23 mouse cellular contexts compared by ENCODE assay signal in the genomic region with DNA sequence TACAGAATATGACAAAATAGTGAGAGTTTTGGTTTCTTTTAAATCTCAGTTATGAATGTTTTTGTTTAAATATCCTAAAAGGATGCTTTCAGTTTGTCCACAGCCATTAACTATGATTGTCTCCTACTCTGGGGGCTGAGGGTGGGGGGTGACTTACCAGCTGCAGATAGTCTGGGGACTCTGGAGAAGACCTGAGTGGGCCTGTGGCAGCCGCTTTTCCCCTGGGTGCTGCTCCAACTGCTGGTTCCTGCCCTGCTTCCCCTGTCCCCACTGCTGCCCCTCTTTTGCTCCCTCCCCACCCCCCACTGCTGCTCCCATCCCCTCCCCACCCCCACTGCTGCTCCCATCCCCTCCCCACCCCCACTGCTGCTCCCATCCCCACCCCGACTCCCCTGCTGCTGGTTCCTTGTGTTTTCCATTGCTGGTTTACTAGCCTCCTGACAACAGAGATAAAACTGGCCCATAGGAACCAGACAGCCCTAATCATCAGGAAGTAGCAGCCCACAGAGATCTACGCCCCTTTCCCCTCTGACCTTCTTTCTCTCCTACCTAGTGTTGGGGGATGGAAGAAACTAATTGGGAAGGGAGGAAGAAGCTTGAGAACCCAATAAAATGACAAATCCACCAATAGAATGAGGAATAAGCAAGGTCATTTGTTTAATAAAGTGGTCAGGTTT. TPM values are rescaled to one million over a fixed set of nuclear protein-coding genes. Genes with fewer than 3 reads are reported as not detected.
DNase-seq lines count a peak whose midpoint lies in the region; ATAC-seq and TF ChIP-seq lines count a peak whose summit lies in the region.
"Had no signal": no experiment of that assay in that cellular context is flagged by ENCODE, and none has a peak within 500 bp of the region (broad histone marks: within the 10 kb centered on the region; RNA-seq: fewer than 3 reads in every experiment).

No protein-coding gene starts in this region.

- H3K27me3 ChIP-seq in liver, embryonic 12.5 days (replicated peaks), result no peaks in the 10 kb centered on the region
- no peaks in the 10 kb centered on the region for H3K27me3 ChIP-seq in liver, postnatal 0 days (ENCODE audit: insufficient read depth, low read length)
- H3K27me3 ChIP-seq in stomach, postnatal 0 days (ENCODE audit: control insufficient read depth, insufficient read depth, low read length), result no peaks in the 10 kb centered on the region
- H3K27me3 ChIP-seq: forebrain, embryonic 13.5 days; neural tube, embryonic 12.5 days had no signal

- intact Hi-C loops in heart, postnatal 14 days (cut with DNase I), result no loop called here
- intact Hi-C loops in left cerebral cortex, postnatal 36 days (cut with DNase I), result no loop called here

- H3K9me3 ChIP-seq in liver, embryonic 12.5 days (replicated peaks), result no peaks in the 10 kb centered on the region
- no peaks in the 10 kb centered on the region for H3K9me3 ChIP-seq in liver, postnatal 0 days (ENCODE audit: low read length)
- H3K9me3 ChIP-seq in stomach, postnatal 0 days (ENCODE audit: control insufficient read depth, low read length), result no peaks in the 10 kb centered on the region
- H3K9me3 ChIP-seq: forebrain, embryonic 13.5 days; neural tube, embryonic 12.5 days had no signal

- no peak for TF ChIP-seq CTCF in liver, postnatal 0 days (IDR thresholded peaks at IDR 0.05; ENCODE audit: low read depth)
- no peak for TF ChIP-seq CTCF in stomach, postnatal 0 days (IDR thresholded peaks at IDR 0.05; ENCODE audit: low read depth)

- TF ChIP-seq EP300 in liver, postnatal 0 days (IDR thresholded peaks at IDR 0.05; ENCODE audit: low read depth), result no peak
- no peak for TF ChIP-seq EP300 in stomach, postnatal 0 days (optimal IDR thresholded peaks at IDR 0.05)

- 0 out of 2 replicates have a peak overlapping the region, but pooled peaks have one; percentile 36 for H3K27ac ChIP-seq in liver, embryonic 12.5 days
- H3K27ac ChIP-seq in liver, postnatal 0 days (ENCODE audit: low read depth), result no peak overlapping the region
- no peak overlapping the region for H3K27ac ChIP-seq in stomach, postnatal 0 days (replicated peaks)
- H3K27ac ChIP-seq: forebrain, embryonic 13.5 days; neural tube, embryonic 12.5 days had no signal

- H3K36me3 ChIP-seq in liver, embryonic 12.5 days, result peaks cover 30% of the 10 kb centered on the region
- peaks cover 15% of the 10 kb centered on the region for H3K36me3 ChIP-seq in liver, postnatal 0 days (replicated peaks; ENCODE audit: insufficient read depth, low read length)
- peaks cover 3% of the 10 kb centered on the region; the same call in 1 of the 2 replicates for H3K36me3 ChIP-seq in stomach, postnatal 0 days (ENCODE audit: control insufficient read depth, insufficient read depth, low read length)

- DNase-seq in heart, adult 11 months, result peak; percentile 76
- DNase-seq in heart, postnatal 14 days, result no peak
- no peak for DNase-seq in liver, postnatal 0 days
- peak; percentile 99 for DNase-seq in R1 (ENCODE audit: low read depth, low spot score)
- DNase-seq in stomach, postnatal 0 days (ENCODE audit: low spot score), result no peak
- no peak for DNase-seq in left cerebral cortex, postnatal 36 days (ENCODE audit: low spot score in 2 of 2)
- no peak for DNase-seq in right cerebral cortex, postnatal 36 days (ENCODE audit: low spot score in 2 of 2)
- DNase-seq: adrenal gland, postnatal 36 days; cerebellum, postnatal 10 days; kidney, postnatal 4 days; layer of hippocampus, adult 9-11 months; lung, adult 18-20 months; lung, postnatal 10 days; midbrain, embryonic 14.5 days; retina, postnatal 1 day; right cerebral cortex, postnatal 25 days; thymus, postnatal 25 days had no signal

- H3K4me1 ChIP-seq in liver, embryonic 12.5 days, result peaks cover 12% of the 10 kb centered on the region
- no peaks in the 10 kb centered on the region for H3K4me1 ChIP-seq in liver, postnatal 0 days (ENCODE audit: insufficient read depth)
- no peaks in the 10 kb centered on the region for H3K4me1 ChIP-seq in stomach, postnatal 0 days (replicated peaks; ENCODE audit: control insufficient read depth, insufficient read depth)
- H3K4me1 ChIP-seq: forebrain, embryonic 13.5 days had no signal

- peak; percentile 21; the same call in 1 of the 2 replicates for ATAC-seq in liver, embryonic 12.5 days
- no peak for ATAC-seq in liver, postnatal 0 days
- peak; percentile 45; the same call in 1 of the 2 replicates for ATAC-seq in stomach, postnatal 0 days (ENCODE audit: low FRiP score, low TSS enrichment)
- ATAC-seq: CD4-positive, CD25-positive, alpha-beta regulatory T cell, adult 4 months; forebrain, embryonic 13.5 days; hindbrain, embryonic 16.5 days; intestine, embryonic 16.5 days had no signal

- H3K9ac ChIP-seq in liver, embryonic 12.5 days, result no peak overlapping the region
- no peak overlapping the region for H3K9ac ChIP-seq in liver, postnatal 0 days (replicated peaks)
- H3K9ac ChIP-seq in stomach, postnatal 0 days (ENCODE audit: low read length), result no peak overlapping the region
- H3K9ac ChIP-seq: forebrain, embryonic 13.5 days; neural tube, embryonic 12.5 days had no signal

- WGBS in liver, embryonic 12.5 days (ENCODE audit: insufficient replicate concordance), result 17% methylated on average over 3 of the region's 3 CpGs
- WGBS in liver, postnatal 0 days (ENCODE audit: insufficient replicate concordance), result 47% methylated on average over 3 of the region's 3 CpGs
- WGBS in stomach, postnatal 0 days, result 58% methylated on average over 3 of the region's 3 CpGs

- no peak overlapping the region for H3K4me3 ChIP-seq in liver, embryonic 12.5 days
- no peak overlapping the region for H3K4me3 ChIP-seq in liver, postnatal 0 days (ENCODE audit: low read depth, low read length)
- H3K4me3 ChIP-seq in stomach, postnatal 0 days (ENCODE audit: low read depth, low read length), result no peak overlapping the region
- H3K4me3 ChIP-seq: forebrain, embryonic 13.5 days; neural tube, embryonic 12.5 days had no signal

- H3K4me2 ChIP-seq in liver, embryonic 12.5 days, result peak overlapping the region; percentile 24; the same call in 1 of the 2 replicates
- H3K4me2 ChIP-seq in liver, postnatal 0 days (ENCODE audit: low read depth, low read length), result no peak overlapping the region
- no peak overlapping the region for H3K4me2 ChIP-seq in stomach, postnatal 0 days (replicated peaks; ENCODE audit: low read depth)
- H3K4me2 ChIP-seq: forebrain, embryonic 13.5 days; neural tube, embryonic 12.5 days had no signal

RNA-seq across cellular contexts. Expression of a gene that starts 11.2 kb away (rescaled TPM):
- 1 to 10 TPM; 6.1 to 7.4 TPM for total RNA-seq in heart, postnatal 14 days (2021)
- polyA plus RNA-seq in liver, embryonic 12.5 days (2016; fragmentation: Nextera tagmentation; extraction: Ambion mirVana), result 18.3 and 19.8 TPM in 2 replicates
- 6.0 and 7.4 TPM in 2 replicates for polyA plus RNA-seq in liver, postnatal 0 days (2015; fragmentation: Nextera tagmentation; extraction: Ambion mirVana)
- polyA plus RNA-seq in stomach, postnatal 0 days (2015; fragmentation: Nextera tagmentation; extraction: Ambion mirVana), result 11.6 and 12.4 TPM in 2 replicates
- 1 to 10 TPM; 9.3 to 9.5 TPM for total RNA-seq in left cerebral cortex, postnatal 36 days (2021)

RNA-seq across cellular contexts. Expression of a gene that starts 15.0 kb away (rescaled TPM):
- 100 to 1,000 TPM in 1 of 2 experiments, 10 to 100 TPM in 1; 97.5 to 109 TPM for total RNA-seq in heart, postnatal 14 days (2021)
- 18.8 and 19.8 TPM in 2 replicates for polyA plus RNA-seq in liver, embryonic 12.5 days (2016; fragmentation: Nextera tagmentation; extraction: Ambion mirVana)
- polyA plus RNA-seq in liver, postnatal 0 days (2015; fragmentation: Nextera tagmentation; extraction: Ambion mirVana), result 9.1 and 12.4 TPM in 2 replicates
- polyA plus RNA-seq in stomach, postnatal 0 days (2015; fragmentation: Nextera tagmentation; extraction: Ambion mirVana), result 18.5 and 28.5 TPM in 2 replicates
- total RNA-seq in left cerebral cortex, postnatal 36 days (2021), result 100 to 1,000 TPM; 157 to 221 TPM

RNA-seq across cellular contexts. Expression of a gene that starts 35.4 kb away (rescaled TPM):
- 100 to 1,000 TPM; 117 to 124 TPM for total RNA-seq in heart, postnatal 14 days (2021)
- polyA plus RNA-seq in liver, embryonic 12.5 days (2016; fragmentation: Nextera tagmentation; extraction: Ambion mirVana), result 101 and 103 TPM in 2 replicates
- polyA plus RNA-seq in liver, postnatal 0 days (2015; fragmentation: Nextera tagmentation; extraction: Ambion mirVana), result 37.4 and 41.4 TPM in 2 replicates
- 53.6 and 59.9 TPM in 2 replicates for polyA plus RNA-seq in stomach, postnatal 0 days (2015; fragmentation: Nextera tagmentation; extraction: Ambion mirVana)
- total RNA-seq in left cerebral cortex, postnatal 36 days (2021), result 100 to 1,000 TPM; 163 to 181 TPM

Comparison
In these comparisons a context has a peak if more than half of its experiments do, and no peak if none do; other contexts are left out.
1. DNase-seq: peak in heart, adult 11 months (single experiment) and R1 (single experiment); none in heart, postnatal 14 days (0 of 2), liver, postnatal 0 days (single experiment), stomach, postnatal 0 days (single experiment), left cerebral cortex, postnatal 36 days (0 of 2) and right cerebral cortex, postnatal 36 days (0 of 2).